Mouse (Mus musculus) bone marrow macrophage, adult 2 months (primary cell): ENCODE results near the gene Smchd1.

ENCODE experiments used
- CTCF ChIP-seq: IDR thresholded peaks from 2 replicates; pipeline ENCODE4 v1.5.1; 2012; ENCODE audit warnings: low read depth, mild to moderate bottlenecking, low read length, moderate library complexity
- POLR2A ChIP-seq: IDR thresholded peaks from 2 replicates; pipeline ENCODE4 v1.6.1; 2012; ENCODE audit warnings: mild to moderate bottlenecking, low read depth, low read length, borderline replicate concordance

DNA sequence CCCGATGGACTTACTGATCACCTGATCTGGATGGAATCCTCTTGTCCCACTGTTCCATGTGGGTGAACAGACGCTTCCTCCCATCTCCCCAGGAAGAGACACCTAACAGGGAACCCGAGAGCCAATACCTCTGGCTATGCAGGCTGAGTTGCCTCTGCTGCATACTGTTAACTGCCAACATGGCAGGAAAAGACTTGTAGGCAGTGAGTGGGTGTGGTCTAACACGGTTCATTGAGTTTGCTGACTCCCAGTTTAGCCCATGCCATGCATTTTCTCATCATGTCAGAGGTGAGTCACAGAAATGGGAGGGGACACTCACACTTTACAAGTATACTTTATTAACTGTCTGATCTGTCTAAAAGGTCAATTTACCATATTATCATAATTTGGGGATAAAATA, 20.6 kb upstream of the Smchd1 start:
- TF ChIP-seq CTCF (no peak), POLR2A (no peak)
